In the genomic region with DNA sequence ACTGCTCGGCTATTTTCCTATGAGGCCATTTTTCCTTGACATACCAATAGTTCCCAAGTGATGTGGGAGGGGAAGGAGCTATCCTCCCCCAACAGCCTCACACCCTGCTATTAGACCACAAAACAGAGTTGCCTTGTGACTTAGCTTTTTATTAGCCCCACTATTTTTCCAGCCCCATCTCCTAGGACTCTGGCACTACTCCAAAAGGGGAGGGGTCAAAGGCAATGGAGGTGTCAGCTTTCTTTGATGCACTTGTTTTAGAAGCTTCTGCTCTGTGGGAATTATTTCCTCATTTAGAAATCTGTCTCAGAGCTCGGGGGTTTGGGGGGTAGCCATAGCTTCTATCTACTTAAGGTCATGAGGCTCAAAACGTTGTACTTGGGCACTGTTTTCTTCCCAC, we compare ENCODE assay signal across 34 mouse cellular contexts.
DNase-seq lines count a peak whose midpoint lies in the region; ATAC-seq lines count a peak whose summit lies in the region.
"Had no signal": no experiment of that assay in that cellular context is flagged by ENCODE, and none has a peak within 500 bp of the region (broad histone marks: within the 10 kb centered on the region; RNA-seq: fewer than 3 reads in every experiment).

No protein-coding gene starts in this region.

- no peak overlapping the region for H3K4me3 ChIP-seq in neural tube, embryonic 12.5 days
- H3K4me3 ChIP-seq: embryonic facial prominence, embryonic 13.5 days; forebrain, embryonic 10.5 days; gastrocnemius, adult 2 months; heart, adult 2 months; heart, embryonic 13.5 days; hindbrain, embryonic 12.5 days; intestine, embryonic 15.5 days; liver, embryonic 12.5 days; midbrain, embryonic 10.5 days; myocyte had no signal

- no peak overlapping the region for H3K27ac ChIP-seq in neural tube, embryonic 12.5 days
- H3K27ac ChIP-seq: embryonic facial prominence, embryonic 13.5 days; forebrain, embryonic 10.5 days; gastrocnemius, adult 2 months; heart, adult 2 months; heart, embryonic 13.5 days; hindbrain, embryonic 12.5 days; hindbrain, postnatal 0 days; intestine, embryonic 15.5 days; liver, embryonic 12.5 days; midbrain, embryonic 10.5 days; stomach, postnatal 0 days had no signal

- peak; percentile 50; the same call in 1 of the 2 replicates for ATAC-seq in neural tube, embryonic 12.5 days (ENCODE audit: low FRiP score, low read depth)
- ATAC-seq: hindbrain, postnatal 0 days; intestine, embryonic 15.5 days; liver, embryonic 12.5 days; liver, postnatal 0 days; lung, postnatal 0 days had no signal

- no peaks in the 10 kb centered on the region for H3K36me3 ChIP-seq in neural tube, embryonic 12.5 days
- H3K36me3 ChIP-seq: embryonic facial prominence, embryonic 13.5 days; forebrain, embryonic 10.5 days; heart, embryonic 13.5 days; hindbrain, embryonic 12.5 days; intestine, embryonic 15.5 days; liver, embryonic 12.5 days; midbrain, embryonic 10.5 days had no signal

- intact Hi-C loops in heart, postnatal 25 days (cut with DNase I) = no loop called here

- 41% methylated on average over 3 of the region's 3 CpGs for WGBS in neural tube, embryonic 12.5 days

- peak; percentile 12 to 15 for DNase-seq in cerebellum, postnatal 10 days
- DNase-seq in cerebellum, adult 8-10 months = no peak
- peak; percentile 12 for DNase-seq in heart, postnatal 4 days
- DNase-seq in heart, postnatal 25 days (ENCODE audit: low spot score) = no peak
- no peak for DNase-seq in neural tube, embryonic 10.5 days (ENCODE audit: extremely low spot score, low spot score)
- peak; percentile 22 for DNase-seq in mesoderm, embryonic 11.5 days (ENCODE audit: low read depth, low spot score)
- no peak for DNase-seq in adipocyte (ENCODE audit: low spot score)
- DNase-seq: adrenal gland, postnatal 25 days; cerebellum, adult 2 months; cerebellum, postnatal 36 days; gastrocnemius, adult 2 months; gastrocnemius, postnatal 36 days; heart, adult 2 months; heart, postnatal 14 days; kidney, adult 2 months; kidney, postnatal 14 days; layer of hippocampus, adult 9-11 months; liver, postnatal 0 days; right cerebral cortex, adult 18-20 months; thymus, adult 18-20 months; thymus, postnatal 25 days had no signal

- no peak overlapping the region for H3K9ac ChIP-seq in neural tube, embryonic 12.5 days
- H3K9ac ChIP-seq: embryonic facial prominence, embryonic 13.5 days; heart, embryonic 13.5 days; hindbrain, embryonic 12.5 days; intestine, embryonic 15.5 days; liver, embryonic 12.5 days; liver, postnatal 0 days had no signal

- no peaks in the 10 kb centered on the region for H3K9me3 ChIP-seq in neural tube, embryonic 12.5 days
- H3K9me3 ChIP-seq: embryonic facial prominence, embryonic 13.5 days; forebrain, embryonic 10.5 days; heart, embryonic 13.5 days; hindbrain, embryonic 12.5 days; intestine, embryonic 15.5 days; liver, embryonic 12.5 days; midbrain, embryonic 10.5 days had no signal

- no peaks in the 10 kb centered on the region for H3K27me3 ChIP-seq in neural tube, embryonic 12.5 days (replicated peaks)
- H3K27me3 ChIP-seq: CH12.LX; embryonic facial prominence, embryonic 13.5 days; heart, embryonic 13.5 days; hindbrain, embryonic 12.5 days; intestine, embryonic 15.5 days; liver, embryonic 12.5 days had no signal

- H3K4me2 ChIP-seq in neural tube, embryonic 12.5 days (replicated peaks) = no peak overlapping the region
- H3K4me2 ChIP-seq: embryonic facial prominence, embryonic 13.5 days; heart, embryonic 13.5 days; hindbrain, embryonic 12.5 days; intestine, embryonic 15.5 days; liver, embryonic 12.5 days had no signal

- H3K4me1 ChIP-seq in neural tube, embryonic 12.5 days = no peaks in the 10 kb centered on the region
- H3K4me1 ChIP-seq: hindbrain, embryonic 12.5 days; intestine, embryonic 15.5 days; liver, embryonic 12.5 days; midbrain, embryonic 10.5 days had no signal

Comparison
In these comparisons a context has a peak if more than half of its experiments do, and no peak if none do; other contexts are left out.
1. DNase-seq: peak in cerebellum, postnatal 10 days (2 of 2), heart, postnatal 4 days (single experiment) and mesoderm, embryonic 11.5 days (single experiment); none in cerebellum, adult 8-10 months (single experiment), heart, postnatal 25 days (single experiment), neural tube, embryonic 10.5 days (single experiment) and adipocyte (single experiment).